Mouse (Mus musculus) lung, postnatal 0 days (tissue): ENCODE results near the gene Lgals4.

Experiments
- CTCF ChIP-seq: IDR thresholded peaks from 2 replicates; pipeline ENCODE4 v1.5.1; 2016; ENCODE audit warnings: antibody characterized with exemption, mild to moderate bottlenecking
- EP300 ChIP-seq: IDR thresholded peaks from 2 replicates; pipeline ENCODE4 v1.6.1; 2016; ENCODE audit warnings: antibody characterized with exemption, mild to moderate bottlenecking, control low read depth

GRCm38 (mm10) chr7:28801451-28801850 is 32.2 kb upstream of the Lgals4 start:
- TF ChIP-seq CTCF (no peak), EP300 (peak; percentile 74)
